Mouse (Mus musculus) spleen, adult 2 months (tissue): Measurements from ENCODE around the gene Siglecg.

Experiments
- CTCF ChIP-seq: fragments of 200-500 bp; IDR thresholded peaks from 2 replicates; pipeline ENCODE4 v1.5.1; 2011; ENCODE audit warnings: mild to moderate bottlenecking, inconsistent platforms; ENCODE audit not compliant: insufficient read depth, insufficient read length, insufficient replicate concordance; ENCODE audit errors: extremely low read depth
- POLR2A ChIP-seq: fragments of 200-500 bp; IDR thresholded peaks from 2 replicates; pipeline ENCODE4 v1.6.1; 2011; ENCODE audit warnings: low read depth, low read length, inconsistent platforms

- TF ChIP-seq CTCF = no peak
- TF ChIP-seq POLR2A = no peak
These were observed 41.8 kb downstream of the Siglecg start for GRCm38 (mm10) chr7:43449811-43450210.
